Mouse (Mus musculus): ENCODE results near the gene Hoxa6. TPM values are rescaled to one million over a fixed set of nuclear protein-coding genes. Genes with fewer than 3 reads are reported as not detected.

Hoxa6 gene
- total and polyA plus RNA-seq, 3 experiments: 0.16 TPM; not detected in 2

- no peak for ATAC-seq (ENCODE audit: extremely low read depth, insufficient number of reproducible peaks, low FRiP score, poor library complexity, severe bottlenecking)
- H3K27me3 ChIP-seq (ENCODE audit: insufficient read depth, low read length): peaks cover 15% of the 10 kb centered on the region
- DNase-seq (ENCODE audit: low spot score): no peak
- no peak overlapping the region for H3K4me3 ChIP-seq (ENCODE audit: low read depth, low read length)
- TF ChIP-seq TAL1 (conservative IDR thresholded peaks at IDR 0.05; ENCODE audit: low read depth, low read length): no peak
- no peak for TF ChIP-seq CTCF (IDR thresholded peaks at IDR 0.05; ENCODE audit: low read depth, low read length)
- TF ChIP-seq GATA1 (IDR thresholded peaks at IDR 0.05; ENCODE audit: borderline replicate concordance, low read length): no peak
- no peak for TF ChIP-seq POLR2AphosphoS5 (IDR thresholded peaks at IDR 0.05; ENCODE audit: insufficient replicate concordance, low read depth, low read length)
- TF ChIP-seq GATA2 (IDR thresholded peaks at IDR 0.05; ENCODE audit: borderline replicate concordance, low read depth, low read length): no peak
- no peaks in the 10 kb centered on the region for H3K9me3 ChIP-seq (replicated peaks)
- no peaks in the 10 kb centered on the region for H3K4me1 ChIP-seq (ENCODE audit: insufficient read depth, low read depth, low read length)
- H3K36me3 ChIP-seq (replicated peaks): no peaks in the 10 kb centered on the region
These were observed 50.9 kb downstream of the Hoxa6 start for GRCm38 (mm10) chr6:52157466-52158275.

- Histone ChIP-seq H3K4me1 (ENCODE audit: insufficient read depth, low read depth, low read length) (no peaks in the 10 kb centered on the region), H3K36me3 (replicated peaks) (no peaks in the 10 kb centered on the region), H3K27me3 (ENCODE audit: insufficient read depth, low read length) (peaks cover 20% of the 10 kb centered on the region), H3K9me3 (replicated peaks) (no peaks in the 10 kb centered on the region), H3K4me3 (ENCODE audit: low read depth, low read length) (no peak overlapping the region)
- ATAC-seq (ENCODE audit: extremely low read depth, insufficient number of reproducible peaks, low FRiP score, poor library complexity, severe bottlenecking) (no peak), DNase-seq (ENCODE audit: low spot score) (no peak)
- no peak for TF ChIP-seq GATA2 (IDR thresholded peaks at IDR 0.05; ENCODE audit: borderline replicate concordance, low read depth, low read length)
- no peak for TF ChIP-seq TAL1 (conservative IDR thresholded peaks at IDR 0.05; ENCODE audit: low read depth, low read length)
- no peak for TF ChIP-seq CTCF (IDR thresholded peaks at IDR 0.05; ENCODE audit: low read depth, low read length)
- no peak for TF ChIP-seq GATA1 (IDR thresholded peaks at IDR 0.05; ENCODE audit: borderline replicate concordance, low read length)
- TF ChIP-seq POLR2AphosphoS5 (IDR thresholded peaks at IDR 0.05; ENCODE audit: insufficient replicate concordance, low read depth, low read length): no peak
These were observed 51.8 kb downstream of the Hoxa6 start for GRCm38 (mm10) chr6:52156551-52157200.

Other genes starting within 250 kb of the Hoxa6 start
- gene Skap2, start 196.2 kb downstream of the Hoxa6 start, total RNA-seq (2014; fragmentation: Nextera tagmentation): 26.6 and 32.7 TPM in 2 replicates
- gene Skap2, start 196.2 kb downstream of the Hoxa6 start, total RNA-seq (2017): 143 and 163 TPM in 2 replicates
- gene Skap2, start 196.2 kb downstream of the Hoxa6 start, polyA plus RNA-seq (2012): 4.7 and 5.2 TPM in 2 replicates
- not detected in 2 replicates for gene Hoxa1, start 50.4 kb downstream of the Hoxa6 start, total RNA-seq (2014; fragmentation: Nextera tagmentation)
- gene Hoxa1, start 50.4 kb downstream of the Hoxa6 start, total RNA-seq (2017): 0.22 TPM in 1 of 2 replicates, not detected in the other
- not detected in 2 replicates for gene Hoxa1, start 50.4 kb downstream of the Hoxa6 start, polyA plus RNA-seq (2012)
- gene Hoxa2, start 43.9 kb downstream of the Hoxa6 start, total RNA-seq (2014; fragmentation: Nextera tagmentation): not detected in 2 replicates
- 0.06 TPM in 1 of 2 replicates, not detected in the other for gene Hoxa2, start 43.9 kb downstream of the Hoxa6 start, total RNA-seq (2017)
- gene Hoxa2, start 43.9 kb downstream of the Hoxa6 start, polyA plus RNA-seq (2012): not detected in 2 replicates
- not detected in 2 replicates for gene 5730596B20Rik, start 31.2 kb downstream of the Hoxa6 start, total RNA-seq (2014; fragmentation: Nextera tagmentation)
- 0.05 and 0.06 TPM in 2 replicates for gene 5730596B20Rik, start 31.2 kb downstream of the Hoxa6 start, total RNA-seq (2017)
- not detected in 2 replicates for gene 5730596B20Rik, start 31.2 kb downstream of the Hoxa6 start, polyA plus RNA-seq (2012)
- gene Hoxa4, start 17.0 kb downstream of the Hoxa6 start, total RNA-seq (2014; fragmentation: Nextera tagmentation): not detected in 2 replicates
- gene Hoxa4, start 17.0 kb downstream of the Hoxa6 start, total RNA-seq (2017): not detected in 2 replicates
- not detected in 2 replicates for gene Hoxa4, start 17.0 kb downstream of the Hoxa6 start, polyA plus RNA-seq (2012)
- gene Hoxa5, start 4.1 kb downstream of the Hoxa6 start, total RNA-seq (2014; fragmentation: Nextera tagmentation): not detected in 2 replicates
- 0.05 and 0.06 TPM in 2 replicates for gene Hoxa5, start 4.1 kb downstream of the Hoxa6 start, total RNA-seq (2017)
- not detected in 2 replicates for gene Hoxa5, start 4.1 kb downstream of the Hoxa6 start, polyA plus RNA-seq (2012)
- not detected in 2 replicates for gene Hoxa3, start 4.6 kb upstream of the Hoxa6 start, total RNA-seq (2014; fragmentation: Nextera tagmentation)
- gene Hoxa3, start 4.6 kb upstream of the Hoxa6 start, total RNA-seq (2017): 0.16 and 0.17 TPM in 2 replicates
- gene Hoxa3, start 4.6 kb upstream of the Hoxa6 start, polyA plus RNA-seq (2012): not detected in 2 replicates
- gene Gm28308, start 4.6 kb upstream of the Hoxa6 start, total RNA-seq (2014; fragmentation: Nextera tagmentation): not detected in 2 replicates
- gene Gm28308, start 4.6 kb upstream of the Hoxa6 start, total RNA-seq (2017): not detected in 2 replicates
- not detected in 2 replicates for gene Gm28308, start 4.6 kb upstream of the Hoxa6 start, polyA plus RNA-seq (2012)
- gene Hoxa7, start 13.1 kb upstream of the Hoxa6 start, total RNA-seq (2014; fragmentation: Nextera tagmentation): not detected in 2 replicates
- gene Hoxa7, start 13.1 kb upstream of the Hoxa6 start, total RNA-seq (2017): 0.23 and 0.66 TPM in 2 replicates
- gene Hoxa7, start 13.1 kb upstream of the Hoxa6 start, polyA plus RNA-seq (2012): 0.11 TPM in 1 of 2 replicates, not detected in the other
- gene Hoxa9, start 22.4 kb upstream of the Hoxa6 start, total RNA-seq (2014; fragmentation: Nextera tagmentation): not detected in 2 replicates
- gene Hoxa9, start 22.4 kb upstream of the Hoxa6 start, total RNA-seq (2017): 0.05 and 0.12 TPM in 2 replicates
- gene Hoxa9, start 22.4 kb upstream of the Hoxa6 start, polyA plus RNA-seq (2012): not detected in 2 replicates
- gene Hoxa10, start 32.1 kb upstream of the Hoxa6 start, total RNA-seq (2014; fragmentation: Nextera tagmentation): not detected in 2 replicates
- gene Hoxa10, start 32.1 kb upstream of the Hoxa6 start, total RNA-seq (2017): 0.05 TPM in 1 of 2 replicates, not detected in the other
- not detected in 2 replicates for gene Hoxa10, start 32.1 kb upstream of the Hoxa6 start, polyA plus RNA-seq (2012)
- gene Hoxa11, start 37.1 kb upstream of the Hoxa6 start, total RNA-seq (2014; fragmentation: Nextera tagmentation): not detected in 2 replicates
- gene Hoxa11, start 37.1 kb upstream of the Hoxa6 start, total RNA-seq (2017): 0.12 TPM in 1 of 2 replicates, not detected in the other
- not detected in 2 replicates for gene Hoxa11, start 37.1 kb upstream of the Hoxa6 start, polyA plus RNA-seq (2012)
- gene Hoxa13, start 52.2 kb upstream of the Hoxa6 start, total RNA-seq (2014; fragmentation: Nextera tagmentation): not detected in 2 replicates
- not detected in 2 replicates for gene Hoxa13, start 52.2 kb upstream of the Hoxa6 start, total RNA-seq (2017)
- not detected in 2 replicates for gene Hoxa13, start 52.2 kb upstream of the Hoxa6 start, polyA plus RNA-seq (2012)
- not detected in 2 replicates for gene Evx1, start 104.8 kb upstream of the Hoxa6 start, total RNA-seq (2014; fragmentation: Nextera tagmentation)
- not detected in 2 replicates for gene Evx1, start 104.8 kb upstream of the Hoxa6 start, total RNA-seq (2017)
- not detected in 2 replicates for gene Evx1, start 104.8 kb upstream of the Hoxa6 start, polyA plus RNA-seq (2012)